Mouse (Mus musculus): ENCODE measurements at regions not wholly inside any gene's neighbourhood (a gene's known extent, or its start where the extent isn't known, plus 50 kb on each side); places are given as distances from the start of the nearest gene placed in this dataset.

DNA sequence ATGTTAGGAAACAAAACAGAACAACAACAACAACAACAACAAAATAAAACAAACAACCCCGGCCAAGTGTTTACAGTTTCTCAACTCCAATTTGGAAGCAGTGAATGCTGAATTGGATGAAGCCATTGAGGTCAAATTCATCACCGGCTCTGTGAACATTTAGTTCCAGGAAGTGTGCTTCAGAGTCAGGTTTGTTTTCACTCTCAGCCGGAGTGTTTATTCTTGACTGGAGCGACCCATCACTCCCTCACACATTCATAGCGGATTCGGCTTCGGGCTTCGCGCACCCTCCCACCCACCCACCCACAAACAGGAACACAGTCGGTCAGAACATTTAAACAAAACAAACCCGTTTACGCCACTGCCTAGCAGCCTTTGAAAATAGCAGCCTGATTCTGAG, 324.0 kb downstream of the Mtx2 start:
- Histone ChIP-seq H3K4me3 (ENCODE audit: control insufficient read depth in 1 of 2, insufficient read depth in 1 of 2, low read depth in 2 of 2, low read length in 2 of 2) (no peak overlapping the region), H3K27ac (ENCODE audit: control insufficient read depth, low read depth, low read length) (no peak overlapping the region), H3K9ac (ENCODE audit: control insufficient read depth, low read depth, low read length, poor library complexity, severe bottlenecking) (no peak overlapping the region), H3K9me3 (replicated peaks; ENCODE audit: insufficient read depth, low read length) (no peaks in the 10 kb centered on the region), H3K79me2 (ENCODE audit: control insufficient read depth, insufficient read depth, low read length, poor library complexity) (no peaks in the 10 kb centered on the region), H3K4me1 (ENCODE audit: control insufficient read depth in 1 of 2, insufficient read depth in 2 of 2, low read length in 2 of 2) (peaks cover 0 to 4% of the 10 kb centered on the region in 2 experiments; a peak in 1 of 4 replicates), H3K36me3 (ENCODE audit: control insufficient read depth in 1 of 2, insufficient read depth in 2 of 2, low read length in 2 of 2) (no peaks in the 10 kb centered on the region), H3K27me3 (ENCODE audit: control insufficient read depth in 1 of 2, insufficient read depth in 2 of 2, low read length in 2 of 2) (peaks cover 0 to 2% of the 10 kb centered on the region in 2 experiments; a peak in 1 of 4 replicates)
- TF ChIP-seq RCOR1 (IDR thresholded peaks at IDR 0.05; ENCODE audit: low read depth, low read length) (no peak), NELFE (IDR thresholded peaks at IDR 0.05; ENCODE audit: low read depth, low read length) (no peak), E2F4 (IDR thresholded peaks at IDR 0.05; ENCODE audit: borderline replicate concordance, low read depth, low read length) (no peak), MEF2A (IDR thresholded peaks at IDR 0.05; ENCODE audit: extremely low read depth, insufficient replicate concordance, low read depth, low read length, poor library complexity, severe bottlenecking) (no peak), BHLHE40 (IDR thresholded peaks at IDR 0.05; ENCODE audit: borderline replicate concordance, low read depth, low read length) (no peak), TCF12 (IDR thresholded peaks at IDR 0.05; ENCODE audit: low read depth, low read length) (no peak), GATA1 (IDR thresholded peaks at IDR 0.05; ENCODE audit: low read depth, low read length) (no peak)
- no peak for DNase-seq (ENCODE audit: low read depth, low spot score)

DNA sequence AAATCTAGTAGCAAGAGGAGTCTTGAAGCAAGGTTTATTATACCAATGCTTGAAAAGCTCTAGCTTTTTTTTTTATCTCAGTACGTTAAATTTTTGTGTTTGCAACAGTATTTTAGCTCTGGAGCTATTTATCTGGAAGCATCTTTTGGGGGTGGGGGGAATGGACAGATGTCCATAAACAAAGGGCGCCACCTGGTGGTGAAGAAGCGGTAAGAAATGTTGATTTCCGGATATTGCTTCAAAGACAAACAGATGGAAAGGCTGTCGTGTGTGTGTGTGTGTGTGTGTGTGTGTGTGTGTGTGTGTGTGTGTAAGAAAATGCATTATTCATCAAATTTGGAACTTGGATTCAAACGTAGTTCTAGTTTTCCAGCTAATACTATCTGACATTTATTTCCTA, 325.4 kb downstream of the Mtx2 start:
- Histone ChIP-seq H3K4me3 (ENCODE audit: control insufficient read depth in 1 of 2, insufficient read depth in 1 of 2, low read depth in 2 of 2, low read length in 2 of 2) (no peak overlapping the region), H3K9ac (ENCODE audit: control insufficient read depth, low read depth, low read length, poor library complexity, severe bottlenecking) (no peak overlapping the region), H3K4me1 (ENCODE audit: control insufficient read depth in 1 of 2, insufficient read depth in 2 of 2, low read length in 2 of 2) (peaks cover 0 to 4% of the 10 kb centered on the region in 2 experiments; a peak in 1 of 4 replicates), H3K79me2 (ENCODE audit: control insufficient read depth, insufficient read depth, low read length, poor library complexity) (no peaks in the 10 kb centered on the region), H3K36me3 (ENCODE audit: control insufficient read depth in 1 of 2, insufficient read depth in 2 of 2, low read length in 2 of 2) (no peaks in the 10 kb centered on the region), H3K27ac (ENCODE audit: control insufficient read depth, low read depth, low read length) (no peak overlapping the region), H3K9me3 (replicated peaks; ENCODE audit: insufficient read depth, low read length) (no peaks in the 10 kb centered on the region), H3K27me3 (ENCODE audit: control insufficient read depth in 1 of 2, insufficient read depth in 2 of 2, low read length in 2 of 2) (peaks cover 0 to 3% of the 10 kb centered on the region in 2 experiments; a peak in 2 of 4 replicates)
- TF ChIP-seq NRF1 (IDR thresholded peaks at IDR 0.05; ENCODE audit: insufficient read depth, low read depth, low read length, poor library complexity, severe bottlenecking) (no peak), POLR2A (IDR thresholded peaks at IDR 0.05; ENCODE audit: control insufficient read depth in 1 of 2, insufficient read depth in 1 of 2, low read depth in 1 of 2, low read length in 2 of 2, poor library complexity in 1 of 2) (no peak), ZMIZ1 (IDR thresholded peaks at IDR 0.05; ENCODE audit: low read depth, low read length) (no peak), GABPA (IDR thresholded peaks at IDR 0.05; ENCODE audit: low read depth, low read length) (no peak), ETS1 (IDR thresholded peaks at IDR 0.05; ENCODE audit: low read depth, low read length) (no peak), E2F4 (IDR thresholded peaks at IDR 0.05; ENCODE audit: borderline replicate concordance, low read depth, low read length) (no peak), KAT2A (conservative IDR thresholded peaks at IDR 0.05; ENCODE audit: low read depth, low read length) (no peak), ELF1 (IDR thresholded peaks at IDR 0.05; ENCODE audit: low read depth, low read length) (no peak), CHD1 (IDR thresholded peaks at IDR 0.05; ENCODE audit: low read depth, low read length) (no peak), RAD21 (IDR thresholded peaks at IDR 0.05; ENCODE audit: low read depth, low read length) (peak; percentile 51), MAZ (IDR thresholded peaks at IDR 0.05; ENCODE audit: low read depth, low read length) (peak; percentile 62), TBP (IDR thresholded peaks at IDR 0.05; ENCODE audit: low read depth, low read length) (no peak), NELFE (IDR thresholded peaks at IDR 0.05; ENCODE audit: low read depth, low read length) (no peak), SMC3 (IDR thresholded peaks at IDR 0.05; ENCODE audit: low read depth, low read length) (peak; percentile 80), MEF2A (IDR thresholded peaks at IDR 0.05; ENCODE audit: extremely low read depth, insufficient replicate concordance, low read depth, low read length, poor library complexity, severe bottlenecking) (no peak), MYC (IDR thresholded peaks at IDR 0.05; ENCODE audit: low read depth, low read length) (no peak), BHLHE40 (IDR thresholded peaks at IDR 0.05; ENCODE audit: borderline replicate concordance, low read depth, low read length) (no peak), POLR2AphosphoS2 (IDR thresholded peaks at IDR 0.05; ENCODE audit: low read length) (no peak), ZKSCAN1 (IDR thresholded peaks at IDR 0.05; ENCODE audit: low read depth, low read length) (no peak), ZC3H11A (IDR thresholded peaks at IDR 0.05; ENCODE audit: low read depth, low read length) (peak; percentile 50; the same call in 1 of the 2 replicates), CTCF (IDR thresholded peaks at IDR 0.05 in 2 of 3, conservative IDR thresholded peaks at IDR 0.05 in 1 of 3; ENCODE audit: control insufficient read depth in 1 of 3, insufficient read depth in 1 of 3, low read depth in 2 of 3, low read length in 3 of 3, poor library complexity in 1 of 3, severe bottlenecking in 1 of 3) (peak; percentile 37 to 81 (median 65)), MAFK (IDR thresholded peaks at IDR 0.05; ENCODE audit: borderline replicate concordance, low read depth, low read length) (no peak), GATA1 (IDR thresholded peaks at IDR 0.05; ENCODE audit: low read depth, low read length) (0 out of 2 replicates have a peak, but pooled peaks have one; percentile 35), EP300 (IDR thresholded peaks at IDR 0.05; ENCODE audit: low read depth in 1 of 2, low read length in 2 of 2) (peak in 1 of 2 experiments; percentile 9; a peak in 1 of 4 replicates), MYB (IDR thresholded peaks at IDR 0.05; ENCODE audit: low read depth, low read length) (no peak), MXI1 (IDR thresholded peaks at IDR 0.05; ENCODE audit: low read depth, low read length) (no peak)
- DNase-seq (ENCODE audit: low read depth, low spot score): peak; percentile 66

Measured in MEL (cell line).